23 mouse cellular contexts compared by ENCODE assay signal in the genomic region with DNA sequence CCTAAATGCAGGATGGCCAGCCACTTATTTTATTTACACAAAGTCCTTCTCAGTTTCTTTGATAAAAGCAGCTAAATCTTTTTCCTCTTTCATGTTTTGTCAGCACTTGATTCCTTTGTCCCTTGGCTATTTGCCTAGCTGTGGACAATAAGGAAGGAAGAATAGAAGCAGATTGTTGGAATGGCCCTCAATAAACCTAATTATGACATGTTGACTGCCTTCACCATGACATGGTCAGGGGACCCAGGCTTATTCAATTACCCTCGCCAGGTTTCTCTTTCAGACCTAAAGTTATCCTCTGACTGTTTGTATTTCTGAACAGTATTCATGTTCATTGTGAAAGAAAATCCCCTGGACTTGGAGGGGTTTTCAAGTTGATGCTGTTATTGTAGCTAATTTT. TPM values are rescaled to one million over a fixed set of nuclear protein-coding genes. Genes with fewer than 3 reads are reported as not detected.
DNase-seq lines count a peak whose midpoint lies in the region; ATAC-seq and TF ChIP-seq lines count a peak whose summit lies in the region.
"Had no signal": no experiment of that assay in that cellular context is flagged by ENCODE, and none has a peak within 500 bp of the region (broad histone marks: within the 10 kb centered on the region; RNA-seq: fewer than 3 reads in every experiment).

No protein-coding gene starts in this region.

- peaks cover 84% of the 10 kb centered on the region for H3K27me3 ChIP-seq in forebrain, postnatal 0 days (ENCODE audit: insufficient read depth, low read length)
- peaks cover 80% of the 10 kb centered on the region for H3K27me3 ChIP-seq in forebrain, embryonic 12.5 days
- H3K27me3 ChIP-seq in hindbrain, embryonic 10.5 days (ENCODE audit: insufficient read depth, poor library complexity, severe bottlenecking) = peaks cover 93% of the 10 kb centered on the region
- peaks cover 83% of the 10 kb centered on the region for H3K27me3 ChIP-seq in limb, embryonic 10.5 days (ENCODE audit: low read depth, poor library complexity, severe bottlenecking)
- H3K27me3 ChIP-seq in neural tube, embryonic 13.5 days = peaks cover 79% of the 10 kb centered on the region
- H3K27me3 ChIP-seq in intestine, postnatal 0 days (replicated peaks; ENCODE audit: control insufficient read depth, insufficient read depth, low read length) = peaks cover 60% of the 10 kb centered on the region

- H3K4me3 ChIP-seq in forebrain, postnatal 0 days (ENCODE audit: low read depth, low read length) = no peak overlapping the region
- H3K4me3 ChIP-seq in forebrain, embryonic 12.5 days (replicated peaks) = no peak overlapping the region
- H3K4me3 ChIP-seq in hindbrain, embryonic 10.5 days = peak overlapping the region; percentile 6; the same call in 1 of the 2 replicates
- H3K4me3 ChIP-seq in limb, embryonic 10.5 days = no peak overlapping the region
- H3K4me3 ChIP-seq in neural tube, embryonic 13.5 days = no peak overlapping the region
- no peak overlapping the region for H3K4me3 ChIP-seq in intestine, postnatal 0 days (ENCODE audit: low read depth, low read length)
- H3K4me3 ChIP-seq: embryonic facial prominence, embryonic 12.5 days had no signal

- H3K36me3 ChIP-seq in forebrain, postnatal 0 days (ENCODE audit: insufficient read depth) = no peaks in the 10 kb centered on the region
- H3K36me3 ChIP-seq in forebrain, embryonic 12.5 days (replicated peaks) = no peaks in the 10 kb centered on the region
- peaks cover 8% of the 10 kb centered on the region for H3K36me3 ChIP-seq in hindbrain, embryonic 10.5 days
- H3K36me3 ChIP-seq in limb, embryonic 10.5 days = no peaks in the 10 kb centered on the region
- H3K36me3 ChIP-seq in neural tube, embryonic 13.5 days = no peaks in the 10 kb centered on the region
- H3K36me3 ChIP-seq in intestine, postnatal 0 days (ENCODE audit: control insufficient read depth, insufficient read depth) = no peaks in the 10 kb centered on the region
- H3K36me3 ChIP-seq: embryonic facial prominence, embryonic 12.5 days had no signal

- no peak overlapping the region for H3K27ac ChIP-seq in forebrain, postnatal 0 days (ENCODE audit: low read depth, low read length)
- H3K27ac ChIP-seq in forebrain, embryonic 12.5 days = no peak overlapping the region
- peak overlapping the region; percentile 77 for H3K27ac ChIP-seq in hindbrain, embryonic 10.5 days
- no peak overlapping the region for H3K27ac ChIP-seq in limb, embryonic 10.5 days
- H3K27ac ChIP-seq in neural tube, embryonic 13.5 days (replicated peaks) = 0 out of 2 replicates have a peak overlapping the region, but pooled peaks have one; percentile 23
- no peak overlapping the region for H3K27ac ChIP-seq in intestine, postnatal 0 days (ENCODE audit: low read depth, low read length)
- H3K27ac ChIP-seq: embryonic facial prominence, embryonic 12.5 days had no signal

- no peak overlapping the region for H3K9ac ChIP-seq in forebrain, postnatal 0 days
- H3K9ac ChIP-seq in forebrain, embryonic 12.5 days = no peak overlapping the region
- no peak overlapping the region for H3K9ac ChIP-seq in neural tube, embryonic 13.5 days
- no peak overlapping the region for H3K9ac ChIP-seq in intestine, postnatal 0 days (ENCODE audit: low read depth, low read length)
- H3K9ac ChIP-seq: embryonic facial prominence, embryonic 12.5 days had no signal

- H3K4me1 ChIP-seq in forebrain, postnatal 0 days (ENCODE audit: insufficient read depth) = no peaks in the 10 kb centered on the region
- H3K4me1 ChIP-seq in forebrain, embryonic 12.5 days = peaks cover 49% of the 10 kb centered on the region
- peaks cover 84% of the 10 kb centered on the region for H3K4me1 ChIP-seq in hindbrain, embryonic 10.5 days (replicated peaks)
- H3K4me1 ChIP-seq in limb, embryonic 10.5 days = peaks cover 33% of the 10 kb centered on the region
- peaks cover 62% of the 10 kb centered on the region for H3K4me1 ChIP-seq in neural tube, embryonic 13.5 days (replicated peaks)
- no peaks in the 10 kb centered on the region for H3K4me1 ChIP-seq in intestine, postnatal 0 days (replicated peaks; ENCODE audit: control insufficient read depth, insufficient read depth, low read length)

- H3K4me2 ChIP-seq in forebrain, postnatal 0 days (ENCODE audit: low read depth) = no peak overlapping the region
- H3K4me2 ChIP-seq in forebrain, embryonic 12.5 days = no peak overlapping the region
- peak overlapping the region; percentile 26 for H3K4me2 ChIP-seq in neural tube, embryonic 13.5 days
- no peak overlapping the region for H3K4me2 ChIP-seq in intestine, postnatal 0 days (replicated peaks; ENCODE audit: low read depth)
- H3K4me2 ChIP-seq: embryonic facial prominence, embryonic 12.5 days had no signal

- DNase-seq in forebrain, postnatal 0 days = peak; percentile 30
- peak; percentile 2 for DNase-seq in hindbrain, embryonic 10.5 days (ENCODE audit: low spot score)
- peak; percentile 20 for DNase-seq in limb, embryonic 10.5 days (ENCODE audit: low spot score)
- DNase-seq: adrenal gland, adult 2 months; cerebellum, adult 9-11 months; gastrocnemius, postnatal 14 days; kidney, adult 18-20 months; kidney, postnatal 25 days; lung, adult 2 months; lung, postnatal 4 days; right cerebral cortex, postnatal 4 days; thymus, adult 2 months had no signal

- no peak for TF ChIP-seq CTCF in forebrain, postnatal 0 days (IDR thresholded peaks at IDR 0.05; ENCODE audit: low read depth)
- TF ChIP-seq CTCF in intestine, postnatal 0 days (IDR thresholded peaks at IDR 0.05; ENCODE audit: low read depth) = no peak

- WGBS in forebrain, postnatal 0 days = 0% methylated on average over 1 of the region's 1 CpGs
- WGBS in forebrain, embryonic 12.5 days = 0% methylated on average over 1 of the region's 1 CpGs
- 6% methylated on average over 1 of the region's 1 CpGs for WGBS in hindbrain, embryonic 10.5 days
- 49% methylated on average over 1 of the region's 1 CpGs for WGBS in limb, embryonic 10.5 days
- 5% methylated on average over 1 of the region's 1 CpGs for WGBS in neural tube, embryonic 13.5 days
- 23% methylated on average over 1 of the region's 1 CpGs for WGBS in intestine, postnatal 0 days

- no peaks in the 10 kb centered on the region for H3K9me3 ChIP-seq in forebrain, postnatal 0 days (ENCODE audit: low read length)
- H3K9me3 ChIP-seq in forebrain, embryonic 12.5 days = no peaks in the 10 kb centered on the region
- no peaks in the 10 kb centered on the region for H3K9me3 ChIP-seq in hindbrain, embryonic 10.5 days
- H3K9me3 ChIP-seq in limb, embryonic 10.5 days (replicated peaks) = no peaks in the 10 kb centered on the region
- H3K9me3 ChIP-seq in neural tube, embryonic 13.5 days = no peaks in the 10 kb centered on the region
- H3K9me3 ChIP-seq in intestine, postnatal 0 days (ENCODE audit: control insufficient read depth) = no peaks in the 10 kb centered on the region
- H3K9me3 ChIP-seq: embryonic facial prominence, embryonic 12.5 days; G1E had no signal

- ATAC-seq in forebrain, postnatal 0 days = no peak
- no peak for ATAC-seq in forebrain, embryonic 12.5 days (ENCODE audit: low FRiP score)
- ATAC-seq in neural tube, embryonic 13.5 days (ENCODE audit: low read depth) = no peak
- ATAC-seq in intestine, postnatal 0 days = no peak
- ATAC-seq in CD4-positive, CD25-positive, alpha-beta regulatory T cell, adult 4 months = no peak
- ATAC-seq: forebrain, embryonic 16.5 days had no signal

RNA-seq across cellular contexts. Expression of a gene that starts 25.3 kb away (rescaled TPM):
- 0.15 and 0.19 TPM in 2 replicates for total RNA-seq in forebrain, postnatal 0 days (2014; rRNA removed)
- 0.04 and 0.40 TPM in 2 replicates for polyA plus RNA-seq in forebrain, postnatal 0 days (2015; fragmentation: Nextera tagmentation; extraction: Ambion mirVana)
- polyA plus RNA-seq in forebrain, embryonic 12.5 days (2016; fragmentation: Nextera tagmentation; extraction: Ambion mirVana) = 3.3 and 3.6 TPM in 2 replicates
- polyA plus RNA-seq in hindbrain, embryonic 10.5 days (2016; fragmentation: Nextera tagmentation; extraction: Ambion mirVana) = 47.6 and 54.6 TPM in 2 replicates
- 11.5 and 12.6 TPM in 2 replicates for polyA plus RNA-seq in limb, embryonic 10.5 days (2016; fragmentation: Nextera tagmentation; extraction: Ambion mirVana)
- 12.9 and 17.0 TPM in 2 replicates for polyA plus RNA-seq in neural tube, embryonic 13.5 days (2015; fragmentation: Nextera tagmentation; extraction: Ambion mirVana)
- polyA plus RNA-seq in intestine, postnatal 0 days (2015; fragmentation: Nextera tagmentation; extraction: Ambion mirVana) = not detected in 2 replicates
- polyA plus RNA-seq in CD4-positive, CD25-positive, alpha-beta regulatory T cell, adult 4 months (2017; shearing (Covaris generic)) = not detected
- total RNA-seq: adrenal gland, adult 2 months; gastrocnemius, postnatal 14 days; layer of hippocampus, postnatal 14 days; left cerebral cortex, postnatal 25 days; liver, adult 2 months; monocyte, adult 5-6 weeks had no signal
- polyA plus RNA-seq: adrenal gland, adult 2 months; forebrain, embryonic 16.5 days; liver, adult 2 months; lung, adult 2 months had no signal

Comparison
In these comparisons a context has a peak if more than half of its experiments do, and no peak if none do; other contexts are left out.
1. H3K27ac ChIP-seq: peak in hindbrain, embryonic 10.5 days (single experiment) and neural tube, embryonic 13.5 days (single experiment); none in forebrain, postnatal 0 days (single experiment), forebrain, embryonic 12.5 days (single experiment), limb, embryonic 10.5 days (single experiment) and intestine, postnatal 0 days (single experiment).
2. Peak in every context shown above with its lines, with median percentiles within 50 percentile points of each other: DNase-seq.